Mouse (Mus musculus) kidney, postnatal 10 days (tissue): Measurements from ENCODE around the gene Nup210.
A peak's percentile ranks its signal among the peaks of the same experiment; 100 is the strongest.

Source experiments
- DNase-seq: peaks from one replicate; pipeline ENCODE4 v3.0.0; 2021; ENCODE audit warnings: mixed read lengths

Gene Nup210

DNA sequence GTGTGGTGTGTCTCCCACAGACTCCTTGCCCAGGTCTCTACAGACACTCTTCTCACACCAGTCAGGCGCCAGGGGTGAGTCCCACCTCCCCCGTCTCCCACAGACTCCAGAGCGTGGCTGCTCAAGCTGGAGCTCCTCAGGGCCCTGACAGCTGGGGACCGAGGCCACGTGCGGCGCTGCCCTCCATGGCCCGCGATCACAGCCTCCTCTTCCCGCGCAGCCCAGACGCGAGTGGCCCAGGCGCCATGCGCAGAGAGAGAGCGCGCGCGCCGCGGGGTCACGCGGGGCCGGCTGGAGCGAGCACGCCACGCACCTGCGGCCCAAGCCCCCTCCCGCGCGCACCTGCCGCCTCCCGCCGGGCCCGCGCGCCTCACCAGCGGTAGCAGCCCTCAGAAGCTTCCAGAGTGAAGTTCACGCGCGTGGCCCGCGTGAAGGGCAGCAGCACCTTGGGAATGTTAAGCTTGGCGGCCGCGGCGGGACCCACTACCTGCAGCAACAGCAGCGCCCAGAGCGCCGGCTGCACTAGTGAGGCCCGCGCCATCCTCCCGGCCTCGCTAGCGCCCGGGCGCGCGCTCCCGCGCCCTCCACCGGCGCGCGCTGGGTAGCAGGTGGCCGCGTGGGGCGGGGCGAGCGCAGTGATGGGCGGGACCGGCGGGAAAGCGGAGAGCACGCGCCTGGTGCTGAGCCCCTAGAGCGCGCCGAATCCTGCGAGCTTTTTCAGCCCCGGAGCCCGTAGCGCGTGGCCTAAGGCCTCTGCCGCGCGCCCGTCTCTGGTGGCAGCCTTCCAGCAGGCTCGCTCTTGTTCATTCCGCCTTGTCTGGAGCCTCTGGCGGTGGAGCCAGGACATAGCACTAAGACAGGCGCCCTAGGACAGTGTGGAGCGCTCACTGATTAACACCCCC lies at the start of gene Nup210:
Gene Nup210, minus strand, starts transcription at position 586 of the 902 bp plus-strand sequence.
- DNase-seq, result peak; percentile 98

GRCm38 (mm10) chr6:91165210-91165609 lies 48.6 kb upstream of the Nup210 start:
- peak; percentile 81 for DNase-seq

DNA sequence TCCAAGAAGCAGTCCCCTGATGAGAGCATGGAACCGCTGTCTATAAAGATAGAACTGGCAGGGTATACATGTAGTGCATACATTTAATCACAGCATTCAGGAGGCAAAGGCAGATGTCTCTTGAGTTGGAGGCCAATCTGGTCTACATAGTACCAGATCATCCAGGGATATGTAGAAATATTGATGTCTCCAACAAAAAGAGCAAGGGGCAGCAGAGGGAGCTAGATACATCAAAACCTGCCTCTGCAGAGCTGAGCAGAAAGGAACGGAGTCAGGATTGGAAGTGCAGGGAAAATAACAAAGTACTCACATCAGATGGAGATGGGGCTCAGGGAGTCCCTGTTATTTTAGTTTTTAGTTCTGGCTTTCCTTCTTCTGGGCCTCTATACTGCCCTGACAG lies 48.0 kb upstream of the Nup210 start:
- no peak for DNase-seq

DNA sequence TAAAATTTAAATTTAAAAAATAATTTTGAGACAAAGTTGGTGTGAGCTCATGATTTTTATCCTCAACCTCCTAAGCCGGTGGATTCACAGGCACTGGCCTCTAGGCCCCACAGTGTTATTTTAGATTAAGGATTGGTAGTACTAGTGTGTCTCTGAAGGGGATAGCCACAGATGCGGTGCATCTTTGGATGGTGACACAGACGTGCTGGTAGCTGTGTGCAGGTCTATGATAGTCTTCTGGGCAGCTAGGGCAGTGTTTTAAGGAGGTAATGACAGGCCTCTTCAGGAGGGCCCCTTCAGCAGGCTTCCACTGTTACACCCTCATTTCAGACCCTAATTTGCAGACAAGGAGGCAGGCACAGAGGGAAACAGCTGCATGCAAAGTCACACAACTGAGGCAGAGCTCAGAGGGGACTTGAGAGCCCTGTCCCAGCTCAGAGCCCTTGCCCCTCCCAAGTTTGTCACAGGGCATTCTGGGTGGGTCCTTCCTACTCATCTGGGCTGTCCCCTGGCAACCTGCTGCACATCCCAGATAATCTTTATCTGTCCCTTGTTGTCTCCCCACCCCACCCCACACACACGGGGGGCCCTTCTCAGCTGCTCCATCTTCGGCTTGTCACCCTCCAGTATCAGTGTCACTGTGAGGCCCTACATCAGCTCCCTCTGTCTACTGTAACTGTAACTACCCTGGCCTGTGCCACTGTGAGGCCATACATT lies 46.7 kb upstream of the Nup210 start:
- DNase-seq, result no peak

GRCm38 (mm10) chr6:91162314-91162713 lies 45.7 kb upstream of the Nup210 start:
- no peak for DNase-seq

DNA sequence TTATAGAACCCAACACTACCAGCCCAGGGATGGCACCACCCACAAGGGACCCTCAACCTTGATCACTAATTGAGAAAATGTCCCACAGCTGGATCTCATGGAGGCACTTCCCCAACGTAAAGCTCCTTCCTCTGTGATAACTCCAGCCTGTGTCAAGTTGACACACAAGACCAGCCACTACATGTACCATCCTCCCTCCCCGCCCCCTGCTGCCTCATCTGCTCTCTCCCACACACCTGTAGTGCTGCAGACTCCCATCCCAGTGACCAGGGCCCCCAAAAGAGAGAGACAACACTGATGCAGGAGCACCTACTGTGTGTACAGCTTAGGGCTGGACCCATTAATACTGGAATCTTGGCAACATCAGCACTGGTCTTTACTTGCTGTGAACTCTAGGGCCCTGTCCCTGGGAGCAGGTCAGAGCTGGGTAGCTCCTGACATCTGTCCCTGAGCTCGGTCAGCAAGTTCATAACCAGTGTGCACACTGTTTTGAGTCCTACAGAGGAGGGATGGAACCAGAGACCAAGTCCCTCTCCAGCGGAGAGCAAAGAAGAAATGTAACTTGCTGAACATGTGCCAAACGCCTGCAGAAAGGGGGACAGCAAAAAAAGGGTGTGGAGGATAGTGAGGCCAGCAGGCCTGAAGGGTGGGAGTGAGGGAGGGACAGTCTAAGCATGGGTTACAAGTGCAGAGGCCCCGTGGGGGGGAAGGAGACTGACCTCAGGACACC lies 45.0 kb upstream of the Nup210 start:
- no peak for DNase-seq

DNA sequence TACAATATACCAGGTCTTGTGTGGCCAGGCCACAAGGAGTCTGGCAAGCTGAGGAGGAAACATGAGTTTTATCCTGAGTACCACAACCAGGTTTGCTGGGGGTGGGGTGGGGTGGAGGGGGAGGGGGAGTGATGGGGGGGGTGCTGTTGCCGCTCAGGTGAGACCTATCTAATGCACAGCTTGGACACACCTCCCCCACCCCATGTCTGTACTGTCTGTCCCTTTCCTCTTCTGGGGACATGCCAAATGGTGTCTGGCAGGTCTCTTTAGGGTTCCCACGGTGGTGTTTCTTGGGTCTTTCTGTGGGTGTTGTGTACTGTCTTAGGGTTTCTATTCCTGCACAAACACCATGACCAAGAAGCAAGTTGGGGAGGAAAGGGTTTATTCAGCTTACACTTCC lies 44.3 kb upstream of the Nup210 start:
- no peak for DNase-seq

DNA sequence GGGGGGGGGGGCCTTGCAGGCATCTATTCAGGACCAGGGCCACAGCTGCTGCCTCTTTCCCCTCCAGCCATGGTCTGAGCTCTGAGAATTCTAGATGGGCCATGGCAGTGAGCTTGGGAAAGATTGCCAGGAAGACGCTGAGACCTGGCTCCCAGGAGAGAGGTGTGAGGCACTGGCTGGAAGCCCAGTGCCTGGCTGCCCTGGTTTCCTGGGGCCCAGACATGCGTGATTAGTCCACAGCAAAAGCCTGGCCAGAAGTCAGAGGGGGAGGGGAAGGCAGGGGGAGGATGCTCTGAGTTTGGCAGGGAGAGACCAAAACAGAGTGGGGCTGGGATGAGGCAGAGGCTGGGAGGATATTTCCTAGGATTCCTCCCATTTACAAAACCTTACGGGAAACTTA lies 43.8 kb upstream of the Nup210 start:
- peak; percentile 76 for DNase-seq

DNA sequence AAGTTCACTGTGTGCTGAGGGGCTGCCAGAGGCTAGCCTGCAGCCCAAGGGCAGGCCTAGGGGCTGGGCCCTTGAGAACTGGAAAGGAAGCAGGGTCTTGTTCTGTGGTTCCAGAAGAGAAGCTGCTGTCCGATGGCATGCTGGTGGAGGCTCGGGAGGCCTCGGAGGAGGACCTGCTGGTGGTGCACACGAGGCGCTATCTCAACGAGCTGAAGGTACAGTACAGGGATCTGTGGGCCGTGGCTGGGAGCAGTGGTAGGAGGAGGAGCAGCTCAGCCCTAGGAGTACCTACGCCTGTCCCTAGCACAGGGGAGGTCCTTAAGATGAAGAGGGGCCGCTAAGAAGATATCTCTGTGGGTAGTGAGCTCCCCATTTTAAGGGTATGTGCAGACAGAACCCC lies 42.4 kb upstream of the Nup210 start:
- DNase-seq, result no peak

- no peak for DNase-seq
Measured at GRCm38 (mm10) chr6:91157237-91157570, 40.6 kb upstream of the Nup210 start.

DNA sequence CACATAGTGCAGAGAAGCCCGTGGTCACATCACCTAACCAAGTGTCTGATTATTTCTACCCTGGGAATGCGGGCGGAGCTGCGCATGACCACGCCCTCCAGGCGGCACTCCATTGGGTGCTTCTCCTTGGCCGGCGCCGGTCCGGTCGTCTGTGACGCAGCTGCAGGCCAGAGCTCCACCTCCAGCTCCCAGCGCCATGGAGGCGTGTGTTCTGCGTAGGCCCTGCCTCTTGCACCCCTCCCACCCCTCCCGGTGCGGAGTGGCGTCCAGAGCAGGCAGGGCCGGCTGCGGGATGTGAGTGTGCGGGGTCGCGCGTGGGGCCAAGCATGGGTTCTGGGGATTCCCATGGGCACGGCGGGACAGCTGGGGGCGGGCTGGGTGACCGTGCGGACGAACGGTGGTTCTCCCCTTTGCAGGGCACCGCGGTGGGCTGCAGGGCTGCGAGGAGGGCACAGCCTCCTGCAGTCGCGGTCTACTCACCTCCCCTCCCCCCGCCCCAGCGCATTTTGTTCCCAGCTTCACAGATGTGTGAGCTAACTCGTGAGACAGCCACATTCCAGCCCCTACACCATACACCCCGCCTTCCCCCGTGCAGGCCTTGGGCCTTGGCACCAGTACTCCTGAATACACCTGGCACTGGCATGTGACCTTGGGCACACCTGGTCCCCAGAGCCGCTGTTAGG lies 40.1 kb upstream of the Nup210 start, which contains the start of gene Hdac11:
Gene Hdac11, plus strand, starts transcription at position 112 of the 683 bp plus-strand sequence.
- peak; percentile 95 for DNase-seq

GRCm38 (mm10) chr6:91156062-91156461 lies 39.4 kb upstream of the Nup210 start:
- no peak for DNase-seq

- DNase-seq, result no peak
Measured at GRCm38 (mm10) chr6:91155286-91155685, 38.7 kb upstream of the Nup210 start.

DNA sequence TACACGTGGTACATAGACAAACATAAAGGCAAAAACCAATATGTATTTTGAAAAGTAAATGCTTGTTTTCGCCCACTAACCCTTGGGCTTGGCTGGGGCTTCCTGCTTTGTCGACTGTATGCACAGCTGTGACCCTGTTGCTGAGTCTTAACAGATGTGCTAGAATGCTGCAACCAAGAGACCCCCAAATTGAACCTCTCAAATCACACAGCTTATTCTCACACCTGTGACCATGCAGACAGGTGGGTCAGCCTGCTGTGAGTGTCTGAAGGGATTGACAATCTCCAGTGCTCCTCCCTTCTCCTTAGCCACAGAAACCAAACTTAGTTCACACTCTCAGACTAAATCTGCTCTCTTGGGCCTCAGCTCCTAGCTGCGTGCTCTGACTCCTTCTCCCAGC lies 38.1 kb upstream of the Nup210 start:
- DNase-seq, result no peak

GRCm38 (mm10) chr6:91153549-91154064 lies 37.0 kb upstream of the Nup210 start:
- DNase-seq, result no peak

- no peak for DNase-seq
Measured at GRCm38 (mm10) chr6:91152892-91153548, 36.4 kb upstream of the Nup210 start.

- DNase-seq, result no peak
Measured at GRCm38 (mm10) chr6:91147152-91147770, 30.6 kb upstream of the Nup210 start.

DNA sequence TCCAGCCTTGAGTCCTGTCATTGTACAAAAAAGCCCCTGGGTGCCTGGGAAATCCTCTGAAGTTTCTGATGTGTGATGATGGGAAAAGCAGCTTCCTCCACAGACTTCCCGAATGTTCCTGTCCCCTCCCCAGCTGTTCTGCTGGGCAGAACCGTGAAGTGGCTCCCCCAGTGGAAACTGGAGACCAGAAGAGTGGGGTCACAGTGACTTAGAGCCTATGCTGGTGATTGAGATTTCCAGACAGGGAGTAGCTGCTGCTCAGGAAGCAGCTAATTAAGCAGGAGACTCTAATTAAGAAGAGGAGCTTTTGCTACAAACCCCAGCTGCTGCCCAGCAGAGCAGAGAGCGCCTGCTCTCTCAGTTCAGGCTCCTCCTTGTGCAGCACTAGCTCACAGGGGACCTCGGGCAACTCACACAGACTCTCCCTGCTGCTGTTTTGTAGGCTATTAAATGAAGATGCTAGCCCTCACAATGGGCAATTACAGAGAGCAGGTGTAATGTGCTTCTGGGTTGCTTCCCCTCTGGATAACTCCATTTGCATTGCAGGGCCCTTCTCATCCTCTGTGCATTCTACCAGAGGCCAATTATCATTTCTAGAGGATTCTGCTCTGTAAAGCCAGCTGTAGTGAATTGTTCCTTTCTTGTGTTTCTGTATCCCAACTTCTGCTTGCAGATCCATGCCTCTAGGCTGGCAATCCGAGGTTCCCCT lies 30.0 kb upstream of the Nup210 start:
- DNase-seq, result peak; percentile 61

GRCm38 (mm10) chr6:91145572-91145971 lies 28.9 kb upstream of the Nup210 start:
- no peak for DNase-seq

DNA sequence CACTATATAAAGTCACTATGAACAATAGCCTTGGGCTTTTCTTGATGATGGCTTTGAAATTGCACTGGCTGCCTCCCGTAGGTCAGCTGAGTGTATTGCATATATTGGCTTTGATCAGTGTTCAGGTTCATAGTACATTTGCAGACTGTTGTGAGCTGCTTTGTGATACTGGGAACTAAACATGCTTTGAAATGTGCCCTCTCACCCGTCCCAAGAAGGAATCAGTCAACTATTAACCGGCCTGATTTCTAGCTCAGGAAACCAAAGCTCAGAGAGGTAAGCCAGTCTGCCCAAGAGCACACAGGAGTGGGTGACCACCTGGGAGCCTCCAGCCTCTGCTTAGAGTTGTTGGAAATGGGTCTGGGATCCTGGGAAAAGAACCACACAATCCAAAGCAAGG lies 28.4 kb upstream of the Nup210 start:
- no peak for DNase-seq

- DNase-seq, result peak; percentile 89
Measured at GRCm38 (mm10) chr6:91139846-91140245, 23.2 kb upstream of the Nup210 start.
